Mouse (Mus musculus) bone marrow, adult 2 months (tissue): ENCODE results near the gene Mrpl54.

Source experiments
- CTCF ChIP-seq: fragments of 200-500 bp; IDR thresholded peaks from 2 replicates; pipeline ENCODE4 v1.5.1; 2011; ENCODE audit warnings: low read length, control low read depth; ENCODE audit not compliant: control insufficient read depth, insufficient read depth
- POLR2A ChIP-seq: fragments of 200-500 bp; IDR thresholded peaks from 2 replicates; pipeline ENCODE4 v1.6.1; 2011; ENCODE audit warnings: low read depth, mild to moderate bottlenecking, control low read depth, low read length, borderline replicate concordance; ENCODE audit not compliant: control insufficient read depth

GRCm38 (mm10) chr10:81216810-81217209 is 49.9 kb downstream of the Mrpl54 start:
- TF ChIP-seq POLR2A (0 out of 2 replicates have a peak, but pooled peaks have one; percentile 13), CTCF (peak; percentile 19; the same call in 1 of the 2 replicates)
